Comparison of ENCODE assay signal across 17 mouse cellular contexts in the genomic region with DNA sequence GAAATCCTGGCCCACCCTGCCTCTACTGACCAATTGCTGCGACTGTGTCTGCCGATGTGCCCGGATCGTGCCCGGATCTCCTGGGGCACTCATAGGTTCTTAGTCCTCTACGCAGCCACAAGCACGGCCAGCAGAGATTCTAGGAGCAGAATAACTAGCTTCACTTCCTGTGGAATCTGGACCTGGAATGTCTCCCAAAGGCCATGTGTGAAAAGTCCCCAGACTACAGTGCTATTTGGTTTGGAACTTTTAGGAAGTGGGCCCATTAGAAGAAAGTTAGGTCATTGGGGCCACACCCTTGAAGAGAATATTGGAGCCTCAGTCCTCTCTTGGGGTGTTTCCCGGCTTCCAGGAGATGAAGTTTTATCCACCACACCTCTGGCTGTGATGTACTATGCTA. TPM values are rescaled to one million over a fixed set of nuclear protein-coding genes. Genes with fewer than 3 reads are reported as not detected.
A peak's percentile ranks its signal among the peaks of the same experiment; 100 is the strongest.
DNase-seq lines count a peak whose midpoint lies in the region; ATAC-seq and TF ChIP-seq lines count a peak whose summit lies in the region.
"Had no signal": no experiment of that assay in that cellular context is flagged by ENCODE, and none has a peak within 500 bp of the region (broad histone marks: within the 10 kb centered on the region; RNA-seq: fewer than 3 reads in every experiment).

No protein-coding gene starts in this region.

- intact Hi-C loops in gastrocnemius, adult 2 months (cut with DNase I) = loop anchor here (5.0 kb wide), 1 partner anchor 41 kb away; the partner anchor contains the start of gene Epn2

- no peaks in the 10 kb centered on the region for H3K36me3 ChIP-seq in kidney, postnatal 0 days (ENCODE audit: insufficient read depth, low read length)
- H3K36me3 ChIP-seq in lung, postnatal 0 days (ENCODE audit: insufficient read depth, low read length) = no peaks in the 10 kb centered on the region
- H3K36me3 ChIP-seq in forebrain, embryonic 11.5 days (ENCODE audit: control insufficient read depth, insufficient read depth, low read length) = no peaks in the 10 kb centered on the region
- no peaks in the 10 kb centered on the region for H3K36me3 ChIP-seq in limb, embryonic 10.5 days
- H3K36me3 ChIP-seq: limb, embryonic 15.5 days; midbrain, embryonic 15.5 days; neural tube, embryonic 13.5 days had no signal

- no peak overlapping the region for H3K4me2 ChIP-seq in kidney, postnatal 0 days (ENCODE audit: low read length)
- H3K4me2 ChIP-seq in lung, postnatal 0 days (replicated peaks; ENCODE audit: low read depth, low read length) = peak overlapping the region; percentile 20; the same call in 1 of the 2 replicates
- H3K4me2 ChIP-seq in forebrain, embryonic 11.5 days (ENCODE audit: low read depth, low read length, severe bottlenecking) = no peak overlapping the region
- H3K4me2 ChIP-seq: limb, embryonic 15.5 days; midbrain, embryonic 15.5 days; neural tube, embryonic 13.5 days had no signal

- no peak overlapping the region for H3K9ac ChIP-seq in kidney, postnatal 0 days (ENCODE audit: low read depth, low read length)
- H3K9ac ChIP-seq in lung, postnatal 0 days (replicated peaks; ENCODE audit: low read depth) = no peak overlapping the region
- H3K9ac ChIP-seq in forebrain, embryonic 11.5 days (ENCODE audit: low read length) = no peak overlapping the region
- H3K9ac ChIP-seq: limb, embryonic 15.5 days; midbrain, embryonic 15.5 days; neural tube, embryonic 13.5 days had no signal

- no peak for ATAC-seq in kidney, postnatal 0 days (replicated peaks; ENCODE audit: low FRiP score, low read depth)
- ATAC-seq in lung, postnatal 0 days = no peak
- ATAC-seq in forebrain, embryonic 11.5 days (replicated peaks; ENCODE audit: low FRiP score) = no peak
- ATAC-seq: CD4-positive, CD25-positive, alpha-beta regulatory T cell, adult 4 months; intestine, embryonic 16.5 days; midbrain, embryonic 15.5 days had no signal

- H3K27ac ChIP-seq in kidney, postnatal 0 days = peak overlapping the region; percentile 50; the same call in 1 of the 2 replicates
- H3K27ac ChIP-seq in gastrocnemius, adult 2 months = peak overlapping the region; percentile 92
- peak overlapping the region; percentile 87 for H3K27ac ChIP-seq in lung, postnatal 0 days (ENCODE audit: low read length)
- H3K27ac ChIP-seq in forebrain, embryonic 11.5 days (ENCODE audit: low read depth, low read length) = no peak overlapping the region
- H3K27ac ChIP-seq in limb, embryonic 10.5 days = no peak overlapping the region
- H3K27ac ChIP-seq: limb, embryonic 15.5 days; midbrain, embryonic 15.5 days; neural tube, embryonic 13.5 days had no signal

- no peak overlapping the region for H3K4me3 ChIP-seq in kidney, postnatal 0 days (replicated peaks; ENCODE audit: low read depth, low read length)
- peak overlapping the region; percentile 65 for H3K4me3 ChIP-seq in gastrocnemius, adult 2 months
- H3K4me3 ChIP-seq in lung, postnatal 0 days (ENCODE audit: low read depth, low read length) = no peak overlapping the region
- no peak overlapping the region for H3K4me3 ChIP-seq in forebrain, embryonic 11.5 days (ENCODE audit: low read depth, low read length)
- H3K4me3 ChIP-seq in limb, embryonic 10.5 days = no peak overlapping the region
- H3K4me3 ChIP-seq: erythroblast, embryonic 14.5 days; limb, embryonic 15.5 days; midbrain, embryonic 15.5 days; neural tube, embryonic 13.5 days had no signal

- peak; percentile 40 for DNase-seq in kidney, postnatal 0 days (ENCODE audit: low spot score)
- no peak for DNase-seq in kidney, adult 8-10 months
- peak; percentile 63 for DNase-seq in gastrocnemius, adult 2 months
- peak; percentile 80 to 84 for DNase-seq in heart, adult 9 months (ENCODE audit: low spot score in 2 of 2)
- DNase-seq in lung, postnatal 0 days (ENCODE audit: low spot score) = peak; percentile 32
- no peak for DNase-seq in right cerebral cortex, postnatal 36 days (ENCODE audit: low spot score in 2 of 2)
- no peak for DNase-seq in forebrain, embryonic 11.5 days (ENCODE audit: low spot score)
- DNase-seq in limb, embryonic 10.5 days (ENCODE audit: low spot score) = no peak
- DNase-seq: cerebellum, adult 8-10 months; embryo, embryonic 11 days; thymus, postnatal 36 days had no signal

- 0 out of 2 replicates have a peak, but pooled peaks cover 4% of the 10 kb centered on the region for H3K4me1 ChIP-seq in kidney, postnatal 0 days (replicated peaks; ENCODE audit: insufficient read depth, low read length)
- H3K4me1 ChIP-seq in lung, postnatal 0 days (ENCODE audit: insufficient read depth, low read depth, low read length) = peaks cover 12% of the 10 kb centered on the region; the same call in 1 of the 2 replicates
- peaks cover 5% of the 10 kb centered on the region; the same call in 1 of the 2 replicates for H3K4me1 ChIP-seq in forebrain, embryonic 11.5 days (replicated peaks; ENCODE audit: control insufficient read depth, insufficient read depth, low read length)
- H3K4me1 ChIP-seq in limb, embryonic 10.5 days = peaks cover 30% of the 10 kb centered on the region

- H3K9me3 ChIP-seq in kidney, postnatal 0 days (replicated peaks; ENCODE audit: low read length) = no peaks in the 10 kb centered on the region
- H3K9me3 ChIP-seq in lung, postnatal 0 days (ENCODE audit: low read length) = no peaks in the 10 kb centered on the region
- H3K9me3 ChIP-seq in forebrain, embryonic 11.5 days (ENCODE audit: control insufficient read depth, low read length) = no peaks in the 10 kb centered on the region
- H3K9me3 ChIP-seq in limb, embryonic 10.5 days (replicated peaks) = no peaks in the 10 kb centered on the region
- H3K9me3 ChIP-seq: limb, embryonic 15.5 days; midbrain, embryonic 15.5 days; neural tube, embryonic 13.5 days had no signal

- TF ChIP-seq EP300 in lung, postnatal 0 days (IDR thresholded peaks at IDR 0.05) = no peak

- H3K27me3 ChIP-seq in kidney, postnatal 0 days (ENCODE audit: insufficient read depth, low read length) = no peaks in the 10 kb centered on the region
- no peaks in the 10 kb centered on the region for H3K27me3 ChIP-seq in lung, postnatal 0 days (replicated peaks; ENCODE audit: insufficient read depth, low read length)
- no peaks in the 10 kb centered on the region; the same call in 1 of the 2 replicates for H3K27me3 ChIP-seq in forebrain, embryonic 11.5 days (ENCODE audit: control insufficient read depth, insufficient read depth, low read length)
- 0 out of 2 replicates have a peak, but pooled peaks cover 5% of the 10 kb centered on the region for H3K27me3 ChIP-seq in limb, embryonic 10.5 days (ENCODE audit: low read depth, poor library complexity, severe bottlenecking)
- H3K27me3 ChIP-seq: limb, embryonic 15.5 days; midbrain, embryonic 15.5 days; neural tube, embryonic 13.5 days had no signal

- TF ChIP-seq CTCF in kidney, postnatal 0 days (IDR thresholded peaks at IDR 0.05; ENCODE audit: low read depth) = no peak
- TF ChIP-seq CTCF in gastrocnemius, adult 2 months (IDR thresholded peaks at IDR 0.05) = no peak
- TF ChIP-seq CTCF in lung, postnatal 0 days (IDR thresholded peaks at IDR 0.05) = no peak

- 92% methylated on average over 8 of the region's 8 CpGs for WGBS in kidney, postnatal 0 days
- 73% methylated on average over 8 of the region's 8 CpGs for WGBS in lung, postnatal 0 days
- 91% methylated on average over 8 of the region's 8 CpGs for WGBS in forebrain, embryonic 11.5 days
- 89% methylated on average over 8 of the region's 8 CpGs for WGBS in limb, embryonic 10.5 days

RNA-seq across cellular contexts. Expression of gene Grap, which starts 34.9 kb away (rescaled TPM):
- 8.2 and 9.1 TPM in 2 replicates for polyA plus RNA-seq in kidney, postnatal 0 days (2015; fragmentation: Nextera tagmentation; extraction: Ambion mirVana)
- total RNA-seq in gastrocnemius, adult 2 months (2021) = 1 to 10 TPM; 3.2 to 3.3 TPM
- polyA plus RNA-seq in lung, postnatal 0 days (2015; fragmentation: Nextera tagmentation; extraction: Ambion mirVana) = 71.8 and 72.1 TPM in 2 replicates
- polyA plus RNA-seq in forebrain, embryonic 11.5 days (2014; fragmentation: Nextera tagmentation; extraction: Ambion mirVana) = 5.6 and 5.9 TPM in 2 replicates
- 6.9 and 7.1 TPM in 2 replicates for polyA plus RNA-seq in limb, embryonic 10.5 days (2016; fragmentation: Nextera tagmentation; extraction: Ambion mirVana)

RNA-seq across cellular contexts. Expression of gene Epn2, which starts 38.6 kb away (rescaled TPM):
- polyA plus RNA-seq in kidney, postnatal 0 days (2015; fragmentation: Nextera tagmentation; extraction: Ambion mirVana) = 22.1 and 22.4 TPM in 2 replicates
- total RNA-seq in gastrocnemius, adult 2 months (2021) = 10 to 100 TPM; 19.7 to 24.7 TPM
- 41.0 and 47.7 TPM in 2 replicates for polyA plus RNA-seq in lung, postnatal 0 days (2015; fragmentation: Nextera tagmentation; extraction: Ambion mirVana)
- polyA plus RNA-seq in forebrain, embryonic 11.5 days (2014; fragmentation: Nextera tagmentation; extraction: Ambion mirVana) = 31.2 and 34.1 TPM in 2 replicates
- 20.3 and 24.1 TPM in 2 replicates for polyA plus RNA-seq in limb, embryonic 10.5 days (2016; fragmentation: Nextera tagmentation; extraction: Ambion mirVana)
- polyA plus RNA-seq: erythroblast, embryonic 14.5 days had no signal

Comparison
In these comparisons a context has a peak if more than half of its experiments do, and no peak if none do; other contexts are left out.
1. DNase-seq: peak in kidney, postnatal 0 days (single experiment), gastrocnemius, adult 2 months (single experiment), heart, adult 9 months (2 of 2) and lung, postnatal 0 days (single experiment); none in kidney, adult 8-10 months (0 of 2), right cerebral cortex, postnatal 36 days (0 of 2), forebrain, embryonic 11.5 days (single experiment) and limb, embryonic 10.5 days (single experiment).
2. H3K27ac ChIP-seq: peak in kidney, postnatal 0 days (single experiment), gastrocnemius, adult 2 months (single experiment) and lung, postnatal 0 days (single experiment); none in forebrain, embryonic 11.5 days (single experiment) and limb, embryonic 10.5 days (single experiment).